Mouse (Mus musculus) cerebral cortex, adult 2 months (tissue): ENCODE data around the gene Snx8.

ENCODE experiments used
- WGBS: fragments of 180-500 bp; shearing (Covaris S2); methylation state at CpG from one replicate; pipeline ENCODE4 v1.1.7; 2018; 5-methylcytosine and 5-hydroxymethylcytosine counted together

Snx8 gene

DNA sequence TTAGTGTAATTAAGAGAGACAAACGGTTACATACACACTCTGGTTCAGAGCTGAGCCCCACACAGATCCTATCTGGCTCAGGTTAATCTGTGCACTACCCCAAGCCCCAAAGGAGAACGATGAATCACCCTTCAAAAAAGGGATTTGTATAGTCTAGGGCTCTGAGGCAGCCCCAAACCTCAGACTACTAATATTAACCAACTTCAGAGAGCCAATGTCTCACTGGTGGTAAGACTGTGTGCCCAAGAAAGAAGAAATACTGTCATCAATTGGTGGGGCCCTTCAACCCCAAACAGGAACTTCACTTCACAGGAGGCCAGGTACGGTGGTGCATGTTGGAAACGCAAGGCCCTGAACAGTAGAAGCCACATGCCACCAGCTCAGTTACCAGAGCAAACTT lies 43.8 kb downstream of the Snx8 start:
- WGBS: 95% methylated on average over 4 of the region's 4 CpGs

GRCm38 (mm10) chr5:140342880-140343279 lies 46.2 kb downstream of the Snx8 start:
- WGBS: 89% methylated on average over 4 of the region's 4 CpGs

GRCm38 (mm10) chr5:140339836-140340235 lies 49.2 kb downstream of the Snx8 start:
- WGBS: 89% methylated on average over 3 of the region's 3 CpGs

- 96% methylated on average over 4 of the region's 4 CpGs for WGBS
Observed at GRCm38 (mm10) chr5:140338779-140339178, 50.3 kb downstream of the Snx8 start.

DNA sequence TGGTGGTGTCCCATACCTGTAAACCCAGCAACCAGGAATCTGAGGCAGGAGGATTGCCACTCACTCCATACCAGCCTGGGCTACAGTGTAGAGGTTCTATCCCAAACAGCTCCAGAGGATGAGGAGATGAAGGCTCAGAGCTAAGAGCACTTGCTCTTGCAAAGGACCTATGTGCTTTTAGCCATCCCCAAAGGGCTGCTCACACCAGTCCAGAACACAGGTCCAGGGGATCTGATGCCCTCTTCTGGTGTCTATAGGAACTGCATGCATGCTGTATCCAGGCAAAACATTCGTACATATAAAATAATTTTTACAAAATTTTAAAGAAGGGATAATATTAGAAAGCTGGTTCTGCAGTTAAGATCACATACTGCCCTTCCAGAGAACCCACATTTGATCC lies 52.4 kb downstream of the Snx8 start:
- 72% methylated on average over 1 of the region's 1 CpGs for WGBS

DNA sequence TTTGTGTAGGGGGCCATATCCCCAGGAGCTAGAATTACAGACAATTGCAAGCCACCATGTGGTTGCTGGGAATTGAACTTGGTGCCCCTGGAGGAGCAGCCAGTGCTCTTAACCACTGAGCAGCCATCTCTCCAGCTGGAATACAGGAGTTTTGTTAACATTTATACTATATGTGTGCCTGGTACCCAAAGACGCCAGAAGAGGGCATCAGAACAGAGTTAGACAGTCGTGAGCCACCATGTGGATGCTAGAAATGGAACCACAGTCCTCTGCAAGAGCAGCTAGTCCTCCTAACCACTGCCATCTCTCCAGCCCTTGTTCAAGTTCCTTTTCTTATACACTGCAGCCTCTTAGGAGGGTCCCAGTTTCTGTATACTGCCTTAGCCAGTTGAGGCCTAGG lies 55.4 kb downstream of the Snx8 start:
- 31% methylated on average over 2 of the region's 2 CpGs for WGBS

DNA sequence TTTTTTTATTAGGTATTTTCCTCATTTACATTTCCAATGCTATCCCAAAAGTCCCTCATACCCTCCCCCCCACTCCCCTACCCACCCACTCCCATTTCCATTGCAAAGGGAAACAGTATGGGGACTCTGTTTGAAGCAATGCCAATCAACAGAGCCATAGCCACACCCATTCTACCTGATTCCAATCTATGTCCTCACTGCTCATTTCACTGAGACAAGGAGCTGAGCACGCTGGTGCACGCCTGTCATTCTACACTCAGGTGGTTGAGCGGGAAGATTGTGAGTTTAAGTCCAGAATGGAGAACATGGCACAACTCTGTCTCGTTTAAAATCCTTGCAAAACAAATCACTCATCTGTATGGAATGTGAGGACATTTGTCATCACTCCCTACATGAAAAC lies 56.5 kb downstream of the Snx8 start:
- WGBS: 67% methylated on average over 4 of the region's 4 CpGs

GRCm38 (mm10) chr5:140331615-140332512 lies 57.2 kb downstream of the Snx8 start, which contains the start of gene Mrm2:
Gene Mrm2 (minus strand): TSS chr5:140331898.
- WGBS: 2% methylated on average over 39 of the region's 39 CpGs

DNA sequence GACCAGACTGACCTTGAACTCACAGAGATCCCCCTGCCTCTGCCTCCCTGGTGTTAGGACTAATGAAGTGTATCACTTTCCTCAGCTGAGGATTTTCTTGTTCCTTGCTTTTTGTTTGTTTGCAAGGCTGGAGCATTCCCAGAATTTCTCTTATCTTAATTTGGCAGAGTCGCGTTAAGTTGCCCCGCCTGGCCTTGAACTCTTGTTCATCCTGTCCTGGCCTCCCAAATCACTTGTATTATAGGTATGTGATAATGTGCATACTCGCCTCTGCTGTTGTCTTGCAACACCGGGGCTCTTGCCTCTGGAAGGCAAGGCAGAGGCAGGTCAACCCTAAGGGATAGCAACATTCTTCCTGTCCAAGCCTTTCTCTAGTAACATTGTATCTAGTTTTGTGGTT lies 65.0 kb downstream of the Snx8 start:
- WGBS: 94% methylated on average over 5 of the region's 5 CpGs

- under 1% methylated on average over 17 of the region's 17 CpGs for WGBS
Observed at GRCm38 (mm10) chr5:140321756-140322575, 67.1 kb downstream of the Snx8 start.

- WGBS: 1% methylated on average over 60 of the region's 60 CpGs
Observed at GRCm38 (mm10) chr5:140321042-140321755, 67.9 kb downstream of the Snx8 start, which contains the start of the genes Mad1l1 and Nudt1. Gene Mad1l1 (minus strand): TSS chr5:140321552. Gene Nudt1 (plus strand): TSS chr5:140321656.

GRCm38 (mm10) chr5:140316716-140317115 lies 72.3 kb downstream of the Snx8 start:
- WGBS: 84% methylated on average over 3 of the region's 3 CpGs

DNA sequence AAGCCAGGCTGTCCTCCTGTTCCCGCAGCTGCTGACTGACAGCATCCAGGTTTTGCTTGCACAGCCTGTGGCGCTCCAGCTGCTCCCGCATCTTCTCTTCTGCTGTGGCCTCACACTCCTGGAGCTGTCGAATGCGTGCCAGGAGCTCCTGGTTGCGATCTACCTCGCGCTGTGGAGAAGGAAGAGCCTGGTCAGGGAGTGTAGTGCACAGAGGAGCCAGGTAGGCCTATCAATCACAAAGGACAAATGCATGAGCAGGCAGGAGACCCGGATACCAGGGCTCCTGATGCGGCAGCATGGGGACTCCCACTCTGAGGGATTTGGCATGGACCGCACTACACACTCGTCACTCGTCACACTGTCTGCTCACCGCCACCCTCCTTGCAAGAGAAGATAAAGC lies 81.5 kb downstream of the Snx8 start:
- 89% methylated on average over 14 of the region's 14 CpGs for WGBS

DNA sequence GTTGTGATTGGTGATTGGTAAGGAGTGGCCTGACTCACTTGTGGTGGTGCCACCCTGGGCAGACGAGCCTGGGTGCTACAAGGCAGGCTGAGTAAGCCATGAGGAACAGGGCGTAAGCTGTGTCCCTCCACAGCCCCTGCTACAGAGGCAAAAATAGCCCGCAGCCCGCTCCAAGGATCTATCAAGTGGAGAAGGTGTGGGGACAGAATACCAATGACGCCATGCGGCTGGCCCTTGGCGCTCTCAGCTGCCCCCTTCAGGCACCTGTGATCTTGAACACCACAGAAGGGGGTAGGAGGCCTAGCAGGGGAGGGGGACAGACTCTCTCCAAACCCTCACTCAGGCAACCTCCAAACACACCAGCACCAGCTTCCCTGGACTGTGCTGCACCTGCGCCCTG lies 83.0 kb downstream of the Snx8 start:
- WGBS: 72% methylated on average over 8 of the region's 8 CpGs

GRCm38 (mm10) chr5:140298291-140298690 lies 90.8 kb downstream of the Snx8 start:
- 79% methylated on average over 4 of the region's 4 CpGs for WGBS

DNA sequence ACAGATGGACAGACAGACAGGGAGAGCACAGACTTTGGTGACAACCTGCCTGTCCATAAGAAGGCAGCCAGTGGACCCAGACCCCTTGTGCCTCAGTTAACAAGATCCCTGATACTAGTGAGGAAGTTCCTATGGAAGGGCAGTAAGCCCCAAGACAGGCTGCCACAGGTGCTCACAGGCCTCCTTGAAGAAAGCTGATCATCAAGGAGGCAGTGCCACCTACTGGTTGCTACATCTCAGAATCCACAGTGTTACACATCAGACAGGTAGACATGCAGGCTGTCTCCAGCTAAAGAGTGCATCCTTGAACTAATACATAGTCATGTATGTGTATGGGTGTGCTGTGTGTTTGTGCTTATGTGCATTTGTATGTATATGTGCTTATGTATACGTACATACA lies 96.9 kb downstream of the Snx8 start:
- WGBS: 97% methylated on average over 1 of the region's 1 CpGs
